Mouse (Mus musculus) liver, embryonic 16.5 days (tissue): ENCODE results near the gene Fggy. TPM values are rescaled to one million over a fixed set of nuclear protein-coding genes. Genes with fewer than 3 reads are reported as not detected.

Experiments
- ATAC-seq: fragments of 200-750 bp; cut with Nextera tagmentation; 2 replicates; pipeline ENCODE4 v1.8.0; 2017; ENCODE audit warnings: low read depth, mild to moderate bottlenecking, moderate number of reproducible peaks, moderate library complexity
- H3K27ac ChIP-seq: fragments of 300-500 bp; sonication (generic); 2 replicates; pipeline ENCODE4 v1.5.1; 2014; ENCODE audit warnings: mild to moderate bottlenecking, low read length
- H3K27me3 ChIP-seq: fragments of 300-500 bp; sonication (generic); 2 replicates; pipeline ENCODE4 v1.6.1; 2014; ENCODE audit warnings: low read depth, low read length, mixed read lengths; ENCODE audit not compliant: control insufficient read depth, insufficient read depth
- H3K36me3 ChIP-seq: fragments of 300-500 bp; sonication (generic); 2 replicates; pipeline ENCODE4 v1.6.1; 2014; ENCODE audit warnings: mild to moderate bottlenecking; ENCODE audit not compliant: control insufficient read depth, insufficient read depth
- H3K4me1 ChIP-seq: fragments of 300-500 bp; sonication (generic); 2 replicates; pipeline ENCODE4 v1.6.1; 2014; ENCODE audit warnings: low read depth, low read length, mixed read lengths; ENCODE audit not compliant: control insufficient read depth
- H3K4me2 ChIP-seq: fragments of 300-500 bp; sonication (generic); 2 replicates; pipeline ENCODE4 v1.6.1; 2014; ENCODE audit warnings: low read depth, low read length, mixed read lengths
- H3K4me3 ChIP-seq: fragments of 300-500 bp; sonication (generic); 2 replicates; pipeline ENCODE4 v1.5.1; 2014; ENCODE audit warnings: low read depth, mild to moderate bottlenecking, low read length
- H3K9ac ChIP-seq: fragments of 300-500 bp; sonication (generic); 2 replicates; pipeline ENCODE4 v1.6.1; 2014; ENCODE audit warnings: low read depth, low read length
- H3K9me3 ChIP-seq: fragments of 300-500 bp; sonication (generic); replicated peaks from 2 replicates; pipeline ENCODE4 v1.6.1; 2016; ENCODE audit warnings: low read length; ENCODE audit not compliant: control insufficient read depth
- WGBS: fragments of 180-500 bp; shearing (Covaris S2); extraction: QIAGEN DNeasy Blood & Tissue Kit; methylation state at CpG from one replicate; pipeline ENCODE4 v1.1.7; 2014; ENCODE audit not compliant: insufficient replicate concordance; 5-methylcytosine and 5-hydroxymethylcytosine counted together
- polyA plus RNA-seq: library from polyadenylated mRNA; unstranded; fragments of >200 nt; fragmentation: Nextera tagmentation; extraction: Ambion mirVana; gene quantifications from 2 replicates; pipeline ENCODE4 v1.2.1, GENCODE M21; 2015

The Fggy gene
- polyA plus RNA-seq, 1 experiment from 2014 or later = 45.3 TPM

GRCm38 (mm10) chr4:95584107-95584762, 26.9 kb downstream of the Fggy start:
- no peak overlapping the region for H3K4me2 ChIP-seq
- no peaks in the 10 kb centered on the region for H3K27me3 ChIP-seq
- H3K9me3 ChIP-seq = no peaks in the 10 kb centered on the region
- no peak overlapping the region for H3K9ac ChIP-seq
- H3K4me1 ChIP-seq = no peaks in the 10 kb centered on the region; the same call in 1 of the 2 replicates
- H3K36me3 ChIP-seq = no peaks in the 10 kb centered on the region
- no peak for ATAC-seq
- no peak overlapping the region for H3K27ac ChIP-seq
- 49% methylated on average over 4 of the region's 4 CpGs for WGBS
- H3K4me3 ChIP-seq = no peak overlapping the region

- Histone ChIP-seq H3K4me2 (no peak overlapping the region), H3K27me3 (no peaks in the 10 kb centered on the region), H3K9ac (no peak overlapping the region), H3K9me3 (no peaks in the 10 kb centered on the region), H3K36me3 (no peaks in the 10 kb centered on the region), H3K4me1 (no peaks in the 10 kb centered on the region; the same call in 1 of the 2 replicates), H3K4me3 (no peak overlapping the region), H3K27ac (no peak overlapping the region)
- no peak; the same call in 1 of the 2 replicates for ATAC-seq
- 45% methylated on average over 4 of the region's 4 CpGs for WGBS
Measured at GRCm38 (mm10) chr4:95586274-95587001, 29.1 kb downstream of the Fggy start.

GRCm38 (mm10) chr4:95588722-95589283, 31.5 kb downstream of the Fggy start:
- H3K4me2 ChIP-seq = no peak overlapping the region
- 58% methylated on average over 2 of the region's 2 CpGs for WGBS
- H3K4me1 ChIP-seq = no peaks in the 10 kb centered on the region; the same call in 1 of the 2 replicates
- no peak overlapping the region for H3K9ac ChIP-seq
- H3K9me3 ChIP-seq = no peaks in the 10 kb centered on the region
- H3K27me3 ChIP-seq = no peaks in the 10 kb centered on the region
- no peaks in the 10 kb centered on the region for H3K36me3 ChIP-seq
- H3K27ac ChIP-seq = no peak overlapping the region
- H3K4me3 ChIP-seq = no peak overlapping the region
- ATAC-seq = no peak

- peak; percentile 41; the same call in 1 of the 2 replicates for ATAC-seq
- Histone ChIP-seq H3K9me3 (no peaks in the 10 kb centered on the region), H3K9ac (no peak overlapping the region), H3K4me2 (no peak overlapping the region), H3K4me3 (no peak overlapping the region), H3K27me3 (no peaks in the 10 kb centered on the region), H3K4me1 (no peaks in the 10 kb centered on the region), H3K36me3 (no peaks in the 10 kb centered on the region), H3K27ac (no peak overlapping the region)
- 40% methylated on average over 3 of the region's 3 CpGs for WGBS
Measured at GRCm38 (mm10) chr4:95590878-95591277, 33.6 kb downstream of the Fggy start.

GRCm38 (mm10) chr4:95597208-95597607, 39.9 kb downstream of the Fggy start:
- Histone ChIP-seq H3K4me1 (no peaks in the 10 kb centered on the region), H3K9me3 (no peaks in the 10 kb centered on the region), H3K4me2 (no peak overlapping the region), H3K27ac (no peak overlapping the region), H3K9ac (no peak overlapping the region), H3K27me3 (no peaks in the 10 kb centered on the region), H3K36me3 (no peaks in the 10 kb centered on the region), H3K4me3 (no peak overlapping the region)
- ATAC-seq = no peak
- WGBS = 47% methylated on average over 6 of the region's 6 CpGs

GRCm38 (mm10) chr4:95601776-95602175, 44.5 kb downstream of the Fggy start:
- no peak for ATAC-seq

DNA sequence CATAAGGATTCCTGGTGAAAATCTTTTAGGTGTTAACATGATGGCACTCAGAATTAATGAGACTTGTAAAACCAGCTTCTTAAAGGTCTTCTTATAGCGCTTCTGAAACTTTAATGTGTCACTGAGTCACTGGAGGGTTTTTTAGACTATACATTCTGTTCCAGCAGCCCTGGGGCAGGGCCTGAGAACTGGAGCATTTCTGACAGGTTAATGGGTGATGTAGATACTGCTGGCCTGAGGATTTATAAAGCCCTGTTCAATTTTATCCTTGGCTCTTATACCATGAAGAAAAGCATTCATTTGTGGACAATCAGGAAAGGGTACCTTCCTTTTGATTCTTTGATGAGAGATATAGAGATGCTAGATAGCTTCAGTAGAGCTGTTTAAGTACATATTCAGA, 45.9 kb downstream of the Fggy start:
- Histone ChIP-seq H3K27ac (no peak overlapping the region), H3K9me3 (no peaks in the 10 kb centered on the region), H3K4me3 (no peak overlapping the region), H3K4me1 (no peaks in the 10 kb centered on the region), H3K9ac (no peak overlapping the region), H3K4me2 (no peak overlapping the region), H3K36me3 (no peaks in the 10 kb centered on the region), H3K27me3 (no peaks in the 10 kb centered on the region)
- WGBS = 68% methylated on average over 1 of the region's 1 CpGs
- no peak for ATAC-seq

More at GRCm38 (mm10) chr4:95601776-95602175, 44.5 kb downstream of the Fggy start:
- no peak overlapping the region for H3K4me3 ChIP-seq
- H3K27ac ChIP-seq = no peak overlapping the region
- no peaks in the 10 kb centered on the region for H3K4me1 ChIP-seq
- H3K36me3 ChIP-seq = no peaks in the 10 kb centered on the region
- 66% methylated on average over 4 of the region's 4 CpGs for WGBS
- no peaks in the 10 kb centered on the region for H3K9me3 ChIP-seq
- H3K9ac ChIP-seq = no peak overlapping the region
- H3K4me2 ChIP-seq = no peak overlapping the region
- no peaks in the 10 kb centered on the region for H3K27me3 ChIP-seq

GRCm38 (mm10) chr4:95610663-95611062, 53.4 kb downstream of the Fggy start:
- H3K9ac ChIP-seq = no peak overlapping the region
- H3K27me3 ChIP-seq = no peaks in the 10 kb centered on the region
- H3K4me2 ChIP-seq = no peak overlapping the region
- no peaks in the 10 kb centered on the region for H3K36me3 ChIP-seq
- H3K4me1 ChIP-seq = no peaks in the 10 kb centered on the region
- no peaks in the 10 kb centered on the region for H3K9me3 ChIP-seq
- H3K4me3 ChIP-seq = no peak overlapping the region
- 56% methylated on average over 1 of the region's 1 CpGs for WGBS
- H3K27ac ChIP-seq = no peak overlapping the region
- ATAC-seq = no peak

DNA sequence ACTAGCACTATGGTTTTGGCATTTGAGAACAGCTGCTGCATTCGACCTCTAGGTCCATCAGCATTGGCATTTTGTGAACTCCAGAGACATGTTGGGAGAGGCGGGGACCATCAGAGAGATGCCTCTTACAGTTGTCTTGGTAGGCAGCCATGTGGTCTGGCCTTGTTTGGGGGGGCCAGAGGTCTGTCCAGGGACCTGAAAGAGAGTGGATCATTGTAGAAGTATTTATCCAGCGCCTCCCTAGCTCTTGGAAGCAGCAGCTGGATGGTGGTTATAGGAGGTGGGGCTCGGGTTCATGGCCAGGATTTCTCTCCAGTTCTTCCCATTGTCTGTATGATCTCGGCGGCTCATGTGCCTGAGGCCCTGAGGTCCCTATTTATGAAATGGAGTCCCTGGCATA, 54.1 kb downstream of the Fggy start:
- Histone ChIP-seq H3K4me1 (no peaks in the 10 kb centered on the region), H3K4me2 (no peak overlapping the region), H3K4me3 (no peak overlapping the region), H3K9me3 (no peaks in the 10 kb centered on the region), H3K36me3 (no peaks in the 10 kb centered on the region), H3K27me3 (no peaks in the 10 kb centered on the region), H3K27ac (no peak overlapping the region), H3K9ac (no peak overlapping the region)
- ATAC-seq = no peak
- WGBS = 67% methylated on average over 6 of the region's 6 CpGs
